Mouse (Mus musculus): ENCODE results near the gene Rgs9bp. TPM values are rescaled to one million over a fixed set of nuclear protein-coding genes. Genes with fewer than 3 reads are reported as not detected.

Gene Rgs9bp
- polyA plus RNA-seq, 1 experiment: 4.6 TPM

GRCm38 (mm10) chr7:35559838-35560237, 25.5 kb downstream of the Rgs9bp start:
- H3K9ac ChIP-seq (ENCODE audit: low read depth, poor library complexity, severe bottlenecking): no peak overlapping the region
- TF ChIP-seq CTCF (IDR thresholded peaks at IDR 0.05; ENCODE audit: low read depth, low read length) (no peak), POLR2A (IDR thresholded peaks at IDR 0.05; ENCODE audit: insufficient read depth, low read length) (no peak), EP300 (IDR thresholded peaks at IDR 0.05; ENCODE audit: insufficient read depth, low read depth, low read length) (no peak)

DNA sequence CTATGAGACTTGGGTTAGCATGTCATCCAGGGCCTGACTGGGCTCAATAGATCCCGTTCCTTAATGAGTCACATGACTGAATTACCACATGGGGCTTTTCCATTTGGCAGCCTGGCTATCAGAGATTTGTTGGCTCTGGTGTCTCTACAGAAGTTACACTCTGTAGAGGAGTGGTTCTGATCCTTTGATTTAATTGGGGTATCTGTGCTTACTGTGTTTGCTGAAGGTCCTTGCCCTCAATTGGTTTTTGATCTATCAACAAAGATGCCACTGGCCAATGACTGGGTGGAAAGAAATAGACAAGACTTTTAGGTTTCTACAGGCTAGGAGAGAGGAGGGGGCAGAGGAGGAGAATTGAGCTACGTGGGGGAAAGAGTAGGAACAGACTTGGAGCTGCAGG, 26.7 kb downstream of the Rgs9bp start:
- H3K9me3 ChIP-seq (replicated peaks; ENCODE audit: control insufficient read depth, insufficient read depth, low read length, poor library complexity, severe bottlenecking): no peaks in the 10 kb centered on the region
- H3K36me3 ChIP-seq (ENCODE audit: control insufficient read depth, insufficient read depth, low read length, poor library complexity, severe bottlenecking): no peaks in the 10 kb centered on the region
- no peak overlapping the region for H3K27ac ChIP-seq (ENCODE audit: insufficient read depth, low read length)
- H3K9ac ChIP-seq (ENCODE audit: low read depth, poor library complexity, severe bottlenecking): no peak overlapping the region
- no peak overlapping the region for H3K4me3 ChIP-seq (ENCODE audit: low read depth, low read length)
- peaks cover 5% of the 10 kb centered on the region for H3K4me1 ChIP-seq (ENCODE audit: control insufficient read depth, insufficient read depth, low read length)
- no peak for TF ChIP-seq CTCF (IDR thresholded peaks at IDR 0.05; ENCODE audit: low read depth, low read length)
- no peak for TF ChIP-seq EP300 (IDR thresholded peaks at IDR 0.05; ENCODE audit: insufficient read depth, low read depth, low read length)
- no peak for TF ChIP-seq POLR2A (IDR thresholded peaks at IDR 0.05; ENCODE audit: insufficient read depth, low read length)
- H3K27me3 ChIP-seq (ENCODE audit: control insufficient read depth, insufficient read depth, low read length, poor library complexity, severe bottlenecking): no peaks in the 10 kb centered on the region

More at GRCm38 (mm10) chr7:35559838-35560237, 25.5 kb downstream of the Rgs9bp start:
- Histone ChIP-seq H3K4me1 (ENCODE audit: control insufficient read depth, insufficient read depth, low read length) (peaks cover 5% of the 10 kb centered on the region), H3K27me3 (ENCODE audit: control insufficient read depth, insufficient read depth, low read length, poor library complexity, severe bottlenecking) (no peaks in the 10 kb centered on the region), H3K27ac (ENCODE audit: insufficient read depth, low read length) (no peak overlapping the region), H3K9me3 (replicated peaks; ENCODE audit: control insufficient read depth, insufficient read depth, low read length, poor library complexity, severe bottlenecking) (no peaks in the 10 kb centered on the region), H3K4me3 (ENCODE audit: low read depth, low read length) (no peak overlapping the region), H3K36me3 (ENCODE audit: control insufficient read depth, insufficient read depth, low read length, poor library complexity, severe bottlenecking) (no peaks in the 10 kb centered on the region)

- Histone ChIP-seq H3K4me3 (ENCODE audit: low read depth, low read length) (no peak overlapping the region), H3K36me3 (ENCODE audit: control insufficient read depth, insufficient read depth, low read length, poor library complexity, severe bottlenecking) (no peaks in the 10 kb centered on the region), H3K4me1 (ENCODE audit: control insufficient read depth, insufficient read depth, low read length) (peaks cover 3% of the 10 kb centered on the region), H3K9me3 (replicated peaks; ENCODE audit: control insufficient read depth, insufficient read depth, low read length, poor library complexity, severe bottlenecking) (no peaks in the 10 kb centered on the region), H3K27ac (ENCODE audit: insufficient read depth, low read length) (no peak overlapping the region), H3K9ac (ENCODE audit: low read depth, poor library complexity, severe bottlenecking) (no peak overlapping the region), H3K27me3 (ENCODE audit: control insufficient read depth, insufficient read depth, low read length, poor library complexity, severe bottlenecking) (no peaks in the 10 kb centered on the region)
- no peak for TF ChIP-seq EP300 (IDR thresholded peaks at IDR 0.05; ENCODE audit: insufficient read depth, low read depth, low read length)
- TF ChIP-seq POLR2A (IDR thresholded peaks at IDR 0.05; ENCODE audit: insufficient read depth, low read length): no peak
- TF ChIP-seq CTCF (IDR thresholded peaks at IDR 0.05; ENCODE audit: low read depth, low read length): no peak
Measured at GRCm38 (mm10) chr7:35557577-35557976, 27.8 kb downstream of the Rgs9bp start.

DNA sequence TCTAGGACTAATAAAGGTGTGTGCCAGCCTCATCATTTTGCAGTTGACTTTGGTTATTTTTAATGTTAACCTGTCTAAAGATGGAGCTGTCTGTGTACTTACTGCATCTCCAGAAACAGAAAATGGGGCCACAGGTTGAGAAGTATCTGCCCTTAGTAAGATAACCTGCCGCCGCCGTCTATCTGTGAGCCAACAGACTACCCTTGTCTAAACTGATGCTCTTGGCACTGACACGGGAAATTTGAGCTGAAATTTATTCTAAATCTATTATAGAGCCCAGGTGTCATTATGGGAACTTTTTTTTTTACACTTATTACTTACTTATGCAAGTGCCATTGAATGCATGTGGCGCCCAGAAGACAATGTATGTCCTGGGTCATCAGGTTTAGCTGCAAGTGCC, 28.5 kb downstream of the Rgs9bp start:
- TF ChIP-seq CTCF (IDR thresholded peaks at IDR 0.05; ENCODE audit: low read depth, low read length) (no peak), POLR2A (IDR thresholded peaks at IDR 0.05; ENCODE audit: insufficient read depth, low read length) (no peak), EP300 (IDR thresholded peaks at IDR 0.05; ENCODE audit: insufficient read depth, low read depth, low read length) (no peak)
- no peaks in the 10 kb centered on the region for H3K27me3 ChIP-seq (ENCODE audit: control insufficient read depth, insufficient read depth, low read length, poor library complexity, severe bottlenecking)
- H3K9ac ChIP-seq (ENCODE audit: low read depth, poor library complexity, severe bottlenecking): no peak overlapping the region
- H3K9me3 ChIP-seq (replicated peaks; ENCODE audit: control insufficient read depth, insufficient read depth, low read length, poor library complexity, severe bottlenecking): no peaks in the 10 kb centered on the region
- no peaks in the 10 kb centered on the region for H3K36me3 ChIP-seq (ENCODE audit: control insufficient read depth, insufficient read depth, low read length, poor library complexity, severe bottlenecking)
- no peak overlapping the region for H3K27ac ChIP-seq (ENCODE audit: insufficient read depth, low read length)
- H3K4me1 ChIP-seq (ENCODE audit: control insufficient read depth, insufficient read depth, low read length): no peaks in the 10 kb centered on the region
- no peak overlapping the region for H3K4me3 ChIP-seq (ENCODE audit: low read depth, low read length)

GRCm38 (mm10) chr7:35556205-35556603, 29.2 kb downstream of the Rgs9bp start, which contains the start of gene Nudt19:
Gene Nudt19, minus strand, starts transcription at chr7:35556304.
- Histone ChIP-seq H3K4me3 (ENCODE audit: low read depth, low read length) (peak within 1 kb of the TSS; percentile 82), H3K4me1 (ENCODE audit: control insufficient read depth, insufficient read depth, low read length) (no peaks in the 10 kb centered on the region), H3K9ac (ENCODE audit: low read depth, poor library complexity, severe bottlenecking) (peak within 1 kb of the TSS; percentile 76), H3K9me3 (replicated peaks; ENCODE audit: control insufficient read depth, insufficient read depth, low read length, poor library complexity, severe bottlenecking) (no peaks in the 10 kb centered on the region), H3K27me3 (ENCODE audit: control insufficient read depth, insufficient read depth, low read length, poor library complexity, severe bottlenecking) (no peaks in the 10 kb centered on the region), H3K36me3 (ENCODE audit: control insufficient read depth, insufficient read depth, low read length, poor library complexity, severe bottlenecking) (no peaks in the 10 kb centered on the region), H3K27ac (ENCODE audit: insufficient read depth, low read length) (peak within 1 kb of the TSS; percentile 31)
- TF ChIP-seq EP300 (IDR thresholded peaks at IDR 0.05; ENCODE audit: insufficient read depth, low read depth, low read length) (no peak), POLR2A (IDR thresholded peaks at IDR 0.05; ENCODE audit: insufficient read depth, low read length) (no peak), CTCF (IDR thresholded peaks at IDR 0.05; ENCODE audit: low read depth, low read length) (no peak)

DNA sequence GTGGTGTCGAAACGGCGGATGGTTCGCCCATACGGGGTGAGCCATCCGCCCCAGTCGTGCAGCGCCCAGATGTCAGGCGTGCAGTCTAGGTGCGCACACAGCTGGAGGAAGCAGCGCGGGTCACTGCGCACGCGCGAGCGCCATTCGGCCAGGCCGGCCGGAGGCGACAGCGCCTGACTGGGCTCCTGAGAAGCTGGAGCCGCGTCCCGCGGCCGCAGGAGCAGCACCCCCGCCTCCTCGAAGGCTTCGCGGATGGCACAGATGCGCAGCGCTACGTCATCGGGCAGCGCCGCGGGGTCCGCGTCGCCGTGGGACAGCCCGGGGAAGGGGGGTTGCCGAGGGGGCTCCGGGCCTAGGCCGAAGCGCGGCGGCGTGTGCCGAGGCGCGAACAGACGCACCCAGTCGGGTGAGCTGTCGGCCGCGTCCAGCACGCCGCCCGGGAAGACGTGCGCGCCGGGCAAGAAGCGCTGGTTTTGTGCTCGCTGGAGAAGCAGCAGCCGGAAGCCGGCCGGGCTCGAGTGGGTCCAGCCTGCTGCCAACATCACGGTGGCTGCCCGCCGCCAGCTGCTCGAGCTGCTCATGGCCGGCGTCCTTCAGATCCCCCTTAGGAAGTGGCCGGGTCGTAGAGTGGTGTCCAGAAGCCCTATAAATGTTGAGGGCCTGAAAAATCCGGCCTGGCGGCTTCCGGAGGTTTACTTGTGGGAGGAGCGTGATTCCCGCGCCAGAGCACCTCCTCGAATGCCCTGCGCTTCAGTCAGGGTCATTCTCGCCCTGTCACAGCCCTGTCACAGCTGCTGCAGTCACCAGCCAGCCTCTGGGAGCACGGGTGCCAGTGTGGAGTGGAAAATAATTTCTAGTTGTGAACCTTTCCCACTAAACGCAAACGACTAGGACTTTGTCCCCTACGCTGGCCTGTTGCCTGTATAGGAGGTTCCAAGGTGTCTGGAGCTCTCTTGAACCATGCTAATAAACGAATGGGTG, 29.9 kb downstream of the Rgs9bp start:
- Histone ChIP-seq H3K9ac (ENCODE audit: low read depth, poor library complexity, severe bottlenecking) (peak overlapping the region; percentile 76), H3K27me3 (ENCODE audit: control insufficient read depth, insufficient read depth, low read length, poor library complexity, severe bottlenecking) (no peaks in the 10 kb centered on the region), H3K4me3 (ENCODE audit: low read depth, low read length) (peak overlapping the region; percentile 82), H3K27ac (ENCODE audit: insufficient read depth, low read length) (peak overlapping the region; percentile 31), H3K4me1 (ENCODE audit: control insufficient read depth, insufficient read depth, low read length) (no peaks in the 10 kb centered on the region), H3K9me3 (replicated peaks; ENCODE audit: control insufficient read depth, insufficient read depth, low read length, poor library complexity, severe bottlenecking) (no peaks in the 10 kb centered on the region), H3K36me3 (ENCODE audit: control insufficient read depth, insufficient read depth, low read length, poor library complexity, severe bottlenecking) (no peaks in the 10 kb centered on the region; the same call in 1 of the 2 replicates)
- TF ChIP-seq POLR2A (IDR thresholded peaks at IDR 0.05; ENCODE audit: insufficient read depth, low read length) (no peak), CTCF (IDR thresholded peaks at IDR 0.05; ENCODE audit: low read depth, low read length) (no peak), EP300 (IDR thresholded peaks at IDR 0.05; ENCODE audit: insufficient read depth, low read depth, low read length) (0 out of 2 replicates have a peak, but pooled peaks have one; percentile 7)

Measured in ES-Bruce4 (cell line).